Mouse (Mus musculus) adrenal gland, postnatal 10 days (tissue): ENCODE measurements around the gene Bik. TPM values are rescaled to one million over a fixed set of nuclear protein-coding genes. Genes with fewer than 3 reads are reported as not detected.

Source experiments
- DNase-seq: peaks from one replicate; pipeline ENCODE4 v3.0.0; 2021; ENCODE audit warnings: mixed read lengths
- total RNA-seq, 2 experiments: library from RNA; stranded (reverse); gene quantifications; 2 replicates each; pipeline ENCODE4 v1.2.3; 2021

Bik gene
- total RNA-seq, 2 experiments from 2014 or later = 10.4 to 12.1 TPM

DNA sequence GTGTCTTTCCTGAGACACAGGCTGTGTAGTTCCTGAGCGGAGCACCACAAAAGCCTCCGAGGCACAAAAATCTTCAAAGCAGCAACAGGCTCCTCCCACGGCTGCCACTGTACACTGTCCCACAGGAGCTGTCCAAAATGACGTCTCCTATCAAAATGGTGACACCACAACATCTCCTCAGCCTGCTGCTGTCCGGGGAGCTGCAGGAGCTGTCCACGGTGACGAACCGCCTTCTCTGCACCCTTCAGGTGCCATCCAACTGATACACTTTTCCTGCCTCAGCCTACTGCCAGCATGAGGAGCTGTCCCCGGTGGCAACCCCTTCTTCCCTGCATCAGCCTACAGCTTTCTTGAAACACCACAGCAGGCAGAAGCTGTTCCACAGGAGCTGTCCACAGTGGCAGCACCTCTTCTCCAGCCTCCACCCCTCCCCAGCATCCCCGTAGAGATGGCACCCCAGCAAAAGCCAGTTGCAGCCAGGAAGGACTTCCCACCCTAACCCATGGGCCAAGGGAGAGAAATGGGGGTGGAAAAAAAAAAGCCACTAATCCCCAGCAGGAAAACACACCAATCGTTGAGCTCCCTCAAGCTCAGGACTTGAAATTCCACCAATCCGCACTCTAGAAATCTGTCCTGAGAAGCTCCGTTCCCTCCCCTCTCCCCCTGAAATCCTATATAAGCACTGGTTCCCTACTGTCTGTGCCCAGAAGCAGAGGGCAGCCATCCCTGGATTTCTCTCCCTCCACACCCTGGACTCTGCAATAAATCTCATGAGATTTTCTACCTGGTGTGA is 14.0 kb upstream of the Bik start:
- no peak for DNase-seq

DNA sequence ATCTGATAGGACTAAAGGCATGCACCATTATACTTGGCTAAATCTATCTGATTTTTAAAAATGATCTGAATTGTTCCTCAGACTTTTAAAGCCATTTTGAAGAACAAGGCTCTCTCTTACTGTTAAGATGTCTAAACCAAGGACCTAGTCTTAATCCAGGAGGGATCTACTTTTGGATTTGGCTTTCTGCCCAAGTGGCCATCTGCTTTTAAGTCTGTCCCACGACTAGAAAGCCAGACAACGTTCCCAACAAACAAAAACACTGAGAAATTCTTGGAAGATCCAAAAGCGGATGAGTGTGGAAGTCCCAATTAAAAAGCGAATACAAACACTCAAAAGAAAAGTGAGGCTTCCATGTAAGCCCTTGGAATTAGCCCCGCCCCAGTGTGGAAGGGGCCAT is 11.6 kb upstream of the Bik start:
- no peak for DNase-seq

DNA sequence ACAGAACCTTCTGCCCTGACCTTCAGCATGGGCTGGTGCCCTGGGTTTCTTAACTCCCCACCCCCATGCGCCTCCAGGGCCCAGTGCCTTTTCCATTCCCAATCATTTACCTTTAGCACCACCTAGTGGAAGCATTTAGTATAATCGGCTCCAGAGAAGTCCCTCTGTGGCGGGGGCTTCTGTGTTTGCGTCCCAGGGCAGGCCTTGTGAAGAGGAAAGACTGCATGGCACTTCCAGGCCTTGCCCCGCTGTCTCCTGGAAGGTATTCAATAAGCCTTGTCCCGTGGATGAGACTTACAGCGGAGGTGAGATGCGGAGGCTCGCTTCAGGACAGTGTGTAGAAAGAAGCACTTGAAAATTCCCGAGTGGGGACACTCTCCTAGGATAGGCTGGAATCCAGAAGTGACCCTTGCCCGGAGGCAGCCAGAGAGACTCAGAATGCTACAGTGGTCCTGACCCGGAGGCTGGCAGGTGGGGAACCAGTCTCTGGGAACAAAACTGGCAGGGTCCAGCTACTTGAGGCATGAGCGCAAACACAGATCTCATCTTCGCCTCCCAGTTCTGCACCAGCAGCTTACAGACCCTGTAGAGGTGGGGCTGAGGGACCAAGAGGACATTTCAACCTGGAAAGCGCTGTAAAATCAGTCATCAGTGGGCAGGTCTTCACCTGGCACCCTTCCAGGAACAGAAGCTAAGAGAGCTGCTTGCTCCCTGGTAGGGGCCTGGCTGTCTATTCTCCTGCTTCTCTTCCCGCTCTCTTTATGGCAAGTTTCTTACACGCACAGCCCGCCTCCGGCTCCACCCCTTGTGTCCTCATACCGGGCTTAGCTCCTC is 8.2 kb upstream of the Bik start:
- DNase-seq = peak; percentile 76

DNA sequence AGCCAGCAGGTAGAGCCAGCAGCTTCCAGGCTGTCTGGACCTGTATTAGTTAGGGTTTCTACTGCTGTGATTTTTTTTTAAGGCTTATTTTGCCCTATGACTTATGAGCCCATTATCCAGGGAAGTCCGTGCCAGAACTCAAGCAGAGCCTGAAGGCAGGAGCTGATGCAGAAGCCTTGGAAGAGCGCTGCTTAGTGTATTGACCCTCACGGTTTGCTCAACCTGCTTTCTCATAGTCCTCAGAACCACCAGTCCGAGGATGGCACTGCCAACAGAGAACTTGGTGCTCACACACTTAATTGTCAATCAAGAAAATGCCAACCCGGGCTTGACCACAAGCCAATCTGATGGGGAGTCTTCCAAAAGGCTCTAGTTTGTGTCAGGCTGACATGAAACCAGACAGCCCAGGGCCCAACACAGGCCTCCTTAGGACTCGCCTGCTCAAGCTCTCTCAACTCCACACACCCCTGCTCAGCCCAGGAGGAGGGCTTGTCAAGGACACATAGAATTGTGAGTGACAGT is 5.7 kb upstream of the Bik start:
- DNase-seq = no peak

DNA sequence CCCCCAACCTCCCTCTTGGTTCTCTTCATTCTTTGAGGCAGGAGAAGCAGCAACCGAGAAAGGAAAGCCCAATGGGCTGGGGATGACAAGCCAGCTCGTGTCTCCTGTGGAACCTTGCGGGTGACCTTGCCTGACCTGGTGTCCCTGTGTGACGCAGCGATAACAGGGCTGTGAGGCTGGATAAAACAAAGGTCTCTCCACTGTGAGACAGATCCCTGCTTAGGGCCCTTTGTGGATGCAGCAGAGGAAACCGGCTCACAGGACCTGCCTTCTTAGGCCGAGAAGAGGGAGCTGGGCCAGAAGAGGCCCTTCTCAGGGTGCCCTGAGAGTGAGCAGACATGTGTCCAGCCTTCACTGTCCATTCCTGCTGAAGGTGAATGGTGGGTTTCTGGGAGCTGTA is 3.5 kb upstream of the Bik start:
- DNase-seq = peak; percentile 54

DNA sequence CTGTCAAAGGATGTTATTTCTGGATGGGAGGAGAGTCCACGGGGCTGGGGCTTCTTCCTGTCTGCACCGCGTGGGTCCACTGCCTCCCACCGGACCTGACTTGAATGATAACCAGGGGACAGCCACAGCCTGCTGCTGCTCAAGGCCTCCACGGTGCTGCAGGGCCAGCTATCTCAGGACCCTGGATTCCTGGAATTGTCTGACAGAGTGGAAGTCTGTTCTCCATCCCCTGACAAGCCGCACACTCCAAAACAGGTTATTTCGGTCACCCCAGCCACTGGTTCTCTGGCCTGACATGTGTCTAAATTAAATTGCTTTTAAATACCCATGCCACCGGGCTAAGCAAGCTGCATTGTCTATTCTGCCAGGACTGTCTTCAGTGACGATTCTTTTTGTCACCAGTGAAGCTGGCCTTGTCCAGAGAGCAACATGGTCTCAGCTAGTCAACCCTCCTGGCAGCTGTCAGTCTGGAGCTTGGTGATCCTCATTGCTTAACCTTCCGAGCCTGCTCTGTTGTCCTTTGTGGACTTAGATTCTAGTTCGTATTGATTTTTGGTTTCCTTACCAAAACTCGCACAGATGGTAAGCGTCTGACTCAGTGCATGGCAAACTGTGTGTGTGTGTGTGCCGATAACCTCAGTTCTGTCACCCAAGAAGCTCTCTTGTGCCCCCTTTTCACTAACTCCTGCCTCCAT is 2.9 kb upstream of the Bik start:
- DNase-seq = no peak

DNA sequence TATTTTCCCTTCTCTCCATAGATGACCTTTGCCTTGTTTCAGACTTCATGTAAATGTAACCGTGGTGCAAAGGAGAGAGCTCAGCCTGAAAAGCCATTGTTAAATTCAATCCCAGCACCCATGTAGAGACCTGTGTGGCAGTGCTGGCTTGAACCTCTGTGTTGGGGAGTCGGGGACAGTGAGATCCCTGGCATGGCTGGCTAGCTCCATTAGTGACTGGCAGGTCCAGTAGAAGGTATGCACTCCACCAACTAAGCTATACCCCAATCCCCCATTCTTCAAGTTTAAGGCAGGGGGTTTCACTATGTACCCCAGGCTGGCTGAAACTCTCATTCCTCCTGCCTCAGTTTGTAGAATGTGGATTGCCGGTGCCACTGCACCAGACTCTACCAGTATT is 2.3 kb upstream of the Bik start:
- DNase-seq = no peak

DNA sequence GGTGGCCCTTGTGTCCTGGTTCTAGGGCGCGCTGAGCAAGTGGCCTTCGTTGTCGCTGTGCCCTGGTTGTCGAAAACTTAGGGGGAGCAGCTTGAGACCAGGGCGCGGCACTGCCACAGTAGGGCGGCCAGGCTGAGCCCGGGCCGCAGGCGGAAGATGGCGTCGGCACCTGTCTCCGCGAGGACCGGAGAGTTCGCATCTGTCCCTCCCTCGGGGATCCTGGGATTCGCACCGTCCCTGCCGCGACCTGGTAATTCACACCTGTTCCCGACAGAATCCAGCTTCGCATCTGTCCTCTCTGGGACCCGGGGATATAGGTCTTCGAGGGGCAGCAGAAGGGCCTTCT is 403 bp downstream of the Bik start:
- DNase-seq = no peak

DNA sequence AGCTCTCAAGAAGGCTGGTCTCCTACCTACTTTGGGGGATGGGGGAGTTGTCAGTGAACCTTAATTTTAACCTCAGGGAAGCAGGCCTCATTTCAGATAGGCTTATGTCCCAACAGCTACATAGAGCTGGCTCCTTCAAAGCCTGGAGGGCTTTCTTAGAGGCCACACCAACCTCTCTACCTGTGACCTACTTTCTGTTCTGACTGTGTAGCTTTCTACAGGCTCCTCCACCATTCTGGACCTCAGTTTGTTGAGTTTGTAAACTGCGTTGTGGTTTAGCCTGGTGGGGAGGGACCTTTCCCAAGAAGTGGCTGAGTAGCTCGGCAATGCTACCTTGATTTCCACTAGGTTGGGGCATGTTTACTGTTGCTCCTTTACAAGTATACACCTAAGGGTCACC is 1.1 kb downstream of the Bik start:
- no peak for DNase-seq

DNA sequence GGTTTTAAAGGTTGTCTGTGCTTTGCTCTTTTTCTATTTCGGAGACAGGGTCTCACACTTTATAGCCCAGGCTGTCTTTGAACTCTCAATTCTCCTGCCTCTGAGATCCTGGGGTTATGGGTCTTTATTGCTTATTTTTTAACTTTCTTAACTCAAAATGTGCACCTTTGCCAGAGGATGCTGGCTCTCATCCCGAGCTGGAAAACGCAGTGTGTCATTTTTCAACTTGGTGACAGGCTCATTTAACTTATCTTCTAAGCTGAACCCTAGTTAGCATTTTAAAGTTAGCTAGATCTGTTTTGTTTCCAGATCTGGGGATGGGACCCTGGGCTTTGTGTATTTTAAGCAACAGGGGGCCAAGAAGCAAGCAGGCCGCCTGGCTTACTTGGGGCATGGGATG is 2.2 kb downstream of the Bik start:
- peak; percentile 32 for DNase-seq

DNA sequence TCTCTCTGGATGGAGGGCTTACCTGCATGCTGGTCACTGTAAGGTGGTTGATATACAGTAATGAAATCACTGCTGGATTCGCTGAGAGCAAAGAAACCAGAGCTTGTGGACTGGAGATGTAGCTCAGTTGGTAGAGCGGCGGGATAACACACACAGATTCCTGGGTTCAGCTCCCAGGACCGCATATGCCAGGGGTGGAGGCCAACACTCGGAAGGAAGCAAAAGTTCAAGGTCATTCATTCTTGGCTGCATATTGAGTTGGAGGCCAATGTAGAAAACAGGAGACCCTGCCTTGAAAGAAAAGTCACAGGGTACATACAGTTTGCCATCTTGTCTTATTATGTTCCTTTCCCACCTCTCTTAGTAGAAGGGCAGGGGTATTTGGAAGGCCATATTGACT is 3.1 kb downstream of the Bik start:
- peak; percentile 65 for DNase-seq

DNA sequence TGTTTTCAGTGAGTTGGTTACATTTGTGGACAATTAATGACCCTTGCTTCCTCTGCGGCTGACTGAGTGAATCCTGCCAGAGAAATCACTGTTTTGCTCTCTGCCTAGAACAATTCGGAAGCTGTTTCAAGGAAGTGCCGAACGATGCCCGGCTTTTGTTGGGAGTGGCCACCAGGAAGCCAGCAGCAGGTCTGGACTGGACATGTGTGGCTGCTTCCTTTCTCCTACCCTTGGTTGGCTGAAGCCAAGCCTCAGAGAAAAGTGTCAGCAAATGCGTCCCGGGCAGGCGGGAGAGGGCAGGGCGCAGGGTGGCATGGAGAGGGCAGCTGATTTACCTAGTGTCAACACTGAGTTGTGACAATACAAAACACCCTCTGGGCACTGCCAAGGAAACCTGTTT is 3.6 kb downstream of the Bik start:
- DNase-seq = peak; percentile 36

DNA sequence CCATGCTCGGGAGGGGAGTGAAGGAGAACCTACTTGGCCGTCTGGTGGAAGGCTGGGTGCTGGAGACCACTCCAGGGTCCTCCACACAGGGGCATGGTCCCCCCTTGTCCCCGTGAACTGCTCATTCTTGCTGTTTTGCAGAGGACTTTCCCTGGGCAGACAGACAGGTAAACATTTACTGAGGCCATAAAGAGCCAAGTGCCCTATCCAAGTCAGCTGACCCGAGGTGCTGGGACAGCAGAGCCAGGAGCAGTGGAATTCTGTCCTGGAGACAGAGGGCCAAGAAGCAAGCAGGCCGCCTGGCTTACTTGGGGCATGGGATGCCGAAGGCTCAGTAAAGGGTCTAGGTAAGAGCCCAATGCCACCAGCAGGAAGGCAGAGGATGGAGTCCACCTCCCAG is 4.0 kb downstream of the Bik start:
- peak; percentile 32 for DNase-seq

DNA sequence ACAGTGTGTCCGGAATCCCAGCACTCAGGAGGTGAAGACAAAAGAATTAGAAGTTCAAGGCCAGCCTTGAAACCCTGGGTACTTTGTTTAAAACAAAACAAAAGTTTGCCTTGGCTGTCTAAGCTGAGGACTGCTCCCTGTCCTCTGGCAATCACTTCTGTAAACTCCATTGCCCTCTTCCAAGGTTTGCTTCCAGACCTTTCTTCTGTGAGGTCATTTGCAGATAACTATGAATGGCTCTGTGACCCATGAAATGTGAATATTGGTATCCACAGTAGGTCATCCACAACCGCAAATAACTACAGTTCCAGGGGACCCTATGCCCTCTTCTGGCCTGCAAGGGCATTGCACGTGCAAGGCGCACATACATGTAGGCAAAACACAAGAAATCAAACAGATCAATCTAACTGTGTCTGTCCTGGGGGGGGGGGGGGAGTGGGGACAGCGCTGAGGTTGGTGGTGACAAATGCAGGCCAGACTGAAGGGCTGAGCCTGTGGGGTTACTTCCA is 5.4 kb downstream of the Bik start:
- DNase-seq = no peak

DNA sequence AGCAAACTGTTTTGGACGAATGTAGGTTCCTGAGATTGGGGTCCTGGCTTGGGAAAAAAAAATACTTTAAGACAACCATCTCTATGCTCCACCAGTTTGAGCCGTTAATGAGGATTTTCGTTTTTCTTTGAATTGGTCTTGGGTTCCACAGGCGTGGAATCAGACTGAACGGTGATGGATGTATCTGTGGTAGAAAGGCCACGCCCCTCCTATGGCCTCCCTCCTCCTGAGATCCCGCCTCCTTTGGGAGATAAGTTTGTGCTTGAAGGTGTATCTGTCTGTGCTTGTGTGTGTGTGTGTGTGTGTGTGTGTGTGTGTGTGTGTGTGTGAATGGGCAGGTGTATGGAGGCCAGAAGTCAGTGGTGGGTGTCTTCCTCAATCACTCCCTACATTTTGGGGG is 5.9 kb downstream of the Bik start:
- no peak for DNase-seq

DNA sequence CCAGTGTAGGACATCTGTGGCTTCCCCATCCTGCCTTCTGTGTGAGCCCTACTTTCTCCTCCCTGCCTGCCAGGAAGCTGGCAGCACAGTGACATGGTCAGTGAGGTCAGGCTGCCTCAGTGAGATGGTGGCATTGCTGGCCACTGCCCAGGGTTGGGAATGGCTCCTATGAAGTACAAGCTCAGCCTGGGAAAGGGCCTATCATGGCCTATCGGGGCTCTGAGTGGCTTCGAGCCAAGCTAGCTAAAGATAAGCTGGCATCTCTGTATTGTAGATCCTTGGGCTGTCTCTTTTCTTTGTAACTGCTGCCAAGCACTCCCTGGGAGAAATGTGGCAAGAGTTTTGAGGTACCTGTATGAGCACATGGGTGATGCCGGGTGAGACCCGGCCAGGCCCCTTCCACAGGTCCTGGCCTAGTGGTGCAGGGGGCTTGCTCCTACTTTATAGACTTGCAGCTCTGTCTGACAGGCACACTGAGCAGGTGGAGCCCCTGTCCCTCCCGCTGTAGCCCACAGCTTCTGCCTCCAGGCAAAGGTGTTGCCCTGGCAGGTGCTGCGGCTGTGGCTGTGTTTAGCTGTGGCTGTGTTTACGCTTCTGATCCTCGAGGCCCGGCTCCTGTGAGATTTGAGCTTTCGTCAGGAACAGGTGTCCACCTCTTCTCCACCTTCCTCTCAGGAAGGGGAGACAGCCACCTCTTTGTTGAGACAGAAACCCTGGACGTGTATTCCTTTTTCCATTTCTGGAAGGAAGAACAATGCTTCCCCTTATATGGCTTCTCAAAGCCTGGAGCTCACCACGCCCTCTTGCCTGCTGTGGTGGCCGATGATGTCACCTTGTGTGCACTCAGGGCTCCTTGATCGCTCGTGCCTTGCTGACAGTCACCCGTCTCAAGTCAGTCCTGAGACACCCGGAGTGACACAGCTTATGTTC is 8.6 kb downstream of the Bik start:
- DNase-seq = peak; percentile 59

DNA sequence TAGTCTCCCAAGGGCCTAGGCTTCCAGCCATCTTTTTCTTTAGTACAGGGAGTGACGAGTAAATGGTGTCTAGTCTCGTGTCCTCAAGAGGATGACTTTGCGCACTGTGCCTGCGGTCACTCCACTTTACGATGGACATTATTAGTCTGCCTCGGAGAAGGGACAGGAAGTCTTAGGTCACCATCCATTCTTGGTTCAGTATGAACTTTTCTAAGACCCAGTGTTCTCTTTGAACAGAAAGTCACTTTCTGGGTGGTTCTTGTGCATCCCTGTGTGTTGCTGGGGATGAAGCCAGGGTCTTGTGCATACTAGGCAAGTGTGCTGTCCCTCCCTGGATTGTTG is 9.2 kb downstream of the Bik start:
- DNase-seq = no peak

DNA sequence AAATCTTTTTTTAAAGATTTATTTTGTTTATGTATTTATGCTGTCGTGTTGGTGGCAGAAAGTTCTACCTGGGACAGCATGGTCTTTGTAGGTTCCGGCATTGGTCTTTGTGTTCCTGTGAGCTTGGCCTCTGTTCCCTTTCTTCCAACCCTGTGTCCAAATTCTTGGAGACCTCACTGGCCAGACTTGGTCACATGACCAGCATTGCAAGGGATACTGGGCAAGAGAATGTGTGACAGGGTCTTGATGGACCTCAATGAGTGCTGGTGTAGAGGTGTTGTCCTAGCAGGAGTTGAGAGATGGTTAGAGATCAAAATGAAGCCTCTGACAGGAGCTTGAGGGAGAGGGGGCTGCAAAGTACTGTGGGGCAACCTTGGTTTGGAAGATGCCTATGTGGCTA is 12.2 kb downstream of the Bik start:
- no peak for DNase-seq

DNA sequence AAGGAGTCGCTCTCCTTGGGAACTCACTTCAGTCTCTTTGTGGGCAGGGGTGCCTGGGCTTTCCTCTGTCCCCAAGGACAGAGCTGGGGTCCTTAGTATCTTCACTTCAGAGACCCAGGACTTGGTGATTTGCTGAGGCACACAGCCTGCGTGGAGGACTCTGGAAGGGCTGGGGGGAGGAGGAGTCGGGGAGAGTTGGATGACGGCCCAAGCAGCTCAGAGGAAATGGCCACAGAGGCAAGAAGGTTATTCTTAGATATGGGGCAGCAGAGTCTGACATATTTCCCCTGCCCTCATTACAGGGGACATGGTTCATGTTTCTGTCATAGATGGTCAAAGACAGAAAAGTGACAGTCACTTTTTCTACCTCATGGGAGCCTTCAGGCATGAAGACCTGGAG is 13.2 kb downstream of the Bik start:
- peak; percentile 73 for DNase-seq

DNA sequence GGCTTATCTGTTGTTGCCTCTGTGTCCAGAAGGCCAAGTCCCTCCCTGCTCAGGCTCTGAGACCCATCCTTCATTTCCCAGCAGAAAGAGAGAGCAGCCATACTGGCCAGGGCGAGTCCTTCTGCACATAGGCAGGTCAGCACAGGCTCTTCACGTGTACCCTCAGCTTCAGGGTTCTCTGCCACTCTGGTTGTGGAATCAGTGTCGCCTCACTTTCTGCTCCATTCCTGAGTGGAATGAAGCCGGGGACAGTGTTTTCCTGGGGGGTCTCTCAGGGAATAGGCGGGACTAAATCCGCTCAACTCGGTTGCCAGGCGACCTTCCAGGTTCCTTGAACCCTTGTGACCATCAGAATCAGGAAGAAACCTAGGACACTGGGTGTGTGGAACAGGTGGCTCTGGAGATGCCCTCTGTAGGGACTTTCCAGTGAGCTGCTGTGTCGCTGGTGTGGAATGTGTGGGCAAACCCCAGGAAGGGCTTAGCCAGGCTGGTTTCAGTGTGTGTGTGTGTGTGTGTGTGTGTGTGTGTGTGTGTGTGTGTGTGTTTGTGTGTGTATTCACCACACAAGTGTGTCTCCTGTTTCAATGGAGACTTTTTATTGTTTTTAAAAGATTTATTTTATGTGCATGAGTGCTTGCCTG is 15.1 kb downstream of the Bik start:
- no peak for DNase-seq

DNA sequence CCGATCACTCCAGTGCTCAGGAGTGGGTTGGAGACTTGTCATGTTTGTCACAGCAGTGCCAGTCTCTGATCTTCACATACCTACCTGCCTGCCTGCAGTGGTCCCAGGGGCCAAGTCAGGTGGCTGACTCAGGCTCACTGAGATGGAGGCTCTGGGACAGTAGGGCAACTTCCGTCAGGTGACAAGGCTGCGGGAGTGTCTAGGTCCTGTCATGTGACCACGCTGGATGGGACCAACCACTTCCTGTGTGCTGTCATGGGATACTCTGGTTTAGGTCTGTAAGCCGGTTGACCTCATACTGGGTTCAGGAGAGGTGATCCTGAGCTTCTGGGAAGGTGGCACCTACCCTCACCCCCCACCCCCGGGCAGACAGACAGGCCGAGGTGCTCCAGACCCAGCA is 19.4 kb downstream of the Bik start:
- no peak for DNase-seq
